Mouse (Mus musculus) ovary, postnatal 36 days (tissue): ENCODE measurements around the gene Cnga1.
A peak's percentile ranks its signal among the peaks of the same experiment; 100 is the strongest.
"Not testable (repeated sequence)": the region's sequence is repeated elsewhere in the genome, so short reads cannot be mapped to it uniquely, and the experiment has no call there.

Experiments
- DNase-seq: peaks from one replicate; pipeline ENCODE4 v3.0.0; 2022; ENCODE audit warnings: low spot score, mixed read lengths

Cnga1 gene

DNA sequence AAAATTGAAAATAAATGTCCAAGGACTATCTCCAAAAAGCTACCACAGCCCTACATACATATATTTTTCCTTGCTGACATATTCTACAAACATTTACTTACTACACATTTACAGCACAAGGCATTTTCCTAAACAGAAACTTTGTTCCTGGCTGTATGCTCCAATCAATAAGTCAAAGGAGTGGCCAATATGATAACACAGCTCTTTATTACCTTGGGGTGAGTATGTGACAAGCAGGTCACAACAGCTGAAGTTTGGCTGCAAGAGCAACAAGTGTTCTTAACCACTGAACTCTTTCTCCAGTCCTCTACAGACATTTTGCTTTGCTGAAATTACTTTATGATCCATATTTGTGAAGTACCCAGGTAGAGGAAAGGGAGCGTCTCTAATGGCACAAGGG is 4.0 kb downstream of the Cnga1 start:
- DNase-seq: no peak

GRCm38 (mm10) chr5:72636576-72636975 is 7.5 kb downstream of the Cnga1 start:
- DNase-seq: no peak

GRCm38 (mm10) chr5:72636122-72636521 is 8.0 kb downstream of the Cnga1 start:
- DNase-seq: no peak

DNA sequence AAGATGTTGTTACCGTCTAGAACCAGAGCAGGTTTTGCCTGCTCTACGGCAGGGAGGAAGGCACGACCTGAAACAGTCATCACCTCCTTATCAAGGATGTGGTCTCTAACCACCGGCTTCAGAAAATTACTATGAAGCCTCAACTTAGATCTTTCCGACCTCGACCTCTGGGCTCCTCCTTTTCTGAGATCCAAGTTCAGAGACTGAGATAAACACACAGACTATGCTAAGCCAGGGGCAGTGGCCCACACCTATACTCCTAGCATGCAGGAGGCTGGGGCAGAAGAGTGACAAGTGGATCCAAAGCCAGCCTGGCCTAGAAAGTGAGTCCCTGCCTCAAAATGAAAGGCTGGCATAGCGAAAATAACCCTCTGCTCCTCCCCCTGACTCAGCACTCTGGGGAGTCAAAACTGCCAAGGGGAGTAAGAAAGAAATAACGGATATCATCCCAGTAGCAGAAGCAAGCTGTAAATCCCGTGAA is 9.2 kb downstream of the Cnga1 start:
- no peak for DNase-seq

DNA sequence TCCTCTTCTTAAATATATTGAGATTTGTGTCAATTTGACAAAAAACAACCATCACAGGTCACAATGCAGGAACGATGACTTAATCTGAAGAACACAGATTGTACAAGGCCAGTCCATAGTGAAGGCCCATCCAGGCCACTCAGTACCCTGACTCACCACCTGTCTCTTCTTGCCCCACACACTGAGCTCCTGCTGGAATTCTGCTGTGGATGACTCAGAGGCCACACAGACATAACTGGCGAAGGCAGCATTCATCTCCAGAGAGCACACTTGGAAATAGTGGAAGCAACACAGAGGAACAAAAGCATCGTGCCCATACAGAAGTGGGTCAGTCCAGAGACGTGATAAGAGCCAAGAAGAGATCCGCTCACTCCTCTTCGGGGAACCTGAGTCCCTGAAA is 14.0 kb downstream of the Cnga1 start:
- no peak for DNase-seq

GRCm38 (mm10) chr5:72621022-72621421 is 23.1 kb downstream of the Cnga1 start:
- DNase-seq: no peak

DNA sequence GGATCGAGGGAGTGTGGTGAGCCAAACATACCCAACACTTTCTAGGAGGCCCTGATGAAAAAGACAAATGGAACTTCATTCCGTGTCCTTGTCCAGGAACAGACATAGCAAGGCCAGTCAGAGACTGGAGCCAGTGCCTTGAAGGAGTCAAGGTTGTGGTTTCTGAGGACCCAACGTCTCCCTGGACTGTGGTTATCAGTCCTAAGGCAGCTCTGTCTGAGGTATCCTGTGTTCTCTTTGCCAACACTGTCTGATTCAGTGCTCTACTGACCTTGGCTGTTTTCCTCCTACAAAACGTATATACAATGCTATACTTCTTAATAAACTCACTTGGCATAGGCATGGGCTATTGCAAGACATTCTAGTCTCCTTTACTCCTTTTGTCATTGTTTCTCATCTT is 26.7 kb downstream of the Cnga1 start:
- no peak for DNase-seq

- no peak for DNase-seq
Observed at GRCm38 (mm10) chr5:72603138-72603537, 40.9 kb downstream of the Cnga1 start.

DNA sequence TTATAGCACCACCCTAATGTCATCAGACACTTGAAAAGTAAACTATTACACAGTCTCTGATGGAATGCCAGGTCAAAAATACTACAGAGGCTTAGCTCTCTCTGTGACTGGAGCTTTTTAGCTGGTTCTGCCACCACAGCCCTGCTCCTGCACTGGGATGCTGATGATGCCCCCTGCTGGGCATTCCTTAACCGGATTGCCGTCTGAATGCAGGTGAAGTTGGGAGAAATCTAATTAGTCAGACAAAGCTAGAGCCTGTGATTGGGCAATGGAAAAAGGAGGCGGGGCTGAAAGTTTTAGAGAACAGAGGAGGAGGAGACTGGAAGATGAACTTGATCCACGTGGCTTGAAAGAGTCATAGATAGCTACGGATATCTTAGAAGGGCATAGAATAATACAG is 43.1 kb downstream of the Cnga1 start:
- DNase-seq: peak; percentile 54

GRCm38 (mm10) chr5:72587192-72587681 is 56.8 kb downstream of the Cnga1 start, which contains the start of gene Gm5868:
Gene Gm5868 (minus strand): TSS chr5:72587551.
- peak; percentile 9 for DNase-seq

DNA sequence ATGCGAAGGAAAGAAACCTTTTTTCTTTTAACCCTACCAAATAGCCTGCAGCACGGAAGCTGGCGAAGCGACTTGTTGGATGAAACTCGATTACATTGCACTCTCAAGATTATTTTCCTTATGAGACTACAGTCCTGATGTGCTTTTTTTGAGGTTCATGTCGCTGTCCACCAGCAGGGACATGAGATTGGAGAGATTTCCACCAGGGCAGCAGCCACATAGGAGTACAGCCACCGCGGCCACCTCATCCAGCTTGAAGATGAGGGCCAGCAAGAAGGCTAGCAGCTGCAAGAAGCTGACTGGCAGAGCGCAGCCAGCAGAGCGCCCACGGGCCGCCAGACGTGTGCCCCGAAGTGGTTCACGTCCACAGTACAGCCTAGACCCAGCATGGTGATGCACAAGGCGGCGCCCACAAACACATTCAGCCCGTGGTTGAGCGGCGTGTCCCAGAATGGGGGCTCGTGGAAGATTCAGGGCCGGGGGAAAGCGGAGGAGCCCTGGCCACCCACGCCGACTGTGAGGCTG is 57.3 kb downstream of the Cnga1 start:
- not testable (repeated sequence) for DNase-seq

DNA sequence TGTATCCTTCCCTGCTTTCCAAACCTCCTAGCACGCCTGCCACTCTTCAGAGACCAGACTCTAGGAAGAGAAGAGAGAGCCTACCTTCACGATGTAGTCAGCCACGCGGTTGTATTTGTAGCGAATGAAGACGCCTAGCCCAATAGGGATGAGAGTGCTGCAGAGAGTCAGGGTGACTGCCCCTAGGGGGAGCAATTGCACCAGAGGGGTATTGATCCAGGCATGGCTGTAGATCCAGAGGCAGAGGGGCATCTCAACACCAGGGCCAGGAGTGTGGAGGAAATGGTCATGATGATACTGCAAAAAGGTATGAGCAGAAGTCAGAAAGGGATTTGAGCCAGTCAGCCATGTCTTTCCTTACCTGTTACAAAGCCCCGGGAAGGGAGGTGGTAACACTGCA is 58.0 kb downstream of the Cnga1 start:
- not testable (repeated sequence) for DNase-seq

GRCm38 (mm10) chr5:72580970-72581332 is 63.1 kb downstream of the Cnga1 start, which contains the start of gene Zar1:
Gene Zar1 (minus strand): TSS chr5:72581254.
- not testable (repeated sequence) for DNase-seq

DNA sequence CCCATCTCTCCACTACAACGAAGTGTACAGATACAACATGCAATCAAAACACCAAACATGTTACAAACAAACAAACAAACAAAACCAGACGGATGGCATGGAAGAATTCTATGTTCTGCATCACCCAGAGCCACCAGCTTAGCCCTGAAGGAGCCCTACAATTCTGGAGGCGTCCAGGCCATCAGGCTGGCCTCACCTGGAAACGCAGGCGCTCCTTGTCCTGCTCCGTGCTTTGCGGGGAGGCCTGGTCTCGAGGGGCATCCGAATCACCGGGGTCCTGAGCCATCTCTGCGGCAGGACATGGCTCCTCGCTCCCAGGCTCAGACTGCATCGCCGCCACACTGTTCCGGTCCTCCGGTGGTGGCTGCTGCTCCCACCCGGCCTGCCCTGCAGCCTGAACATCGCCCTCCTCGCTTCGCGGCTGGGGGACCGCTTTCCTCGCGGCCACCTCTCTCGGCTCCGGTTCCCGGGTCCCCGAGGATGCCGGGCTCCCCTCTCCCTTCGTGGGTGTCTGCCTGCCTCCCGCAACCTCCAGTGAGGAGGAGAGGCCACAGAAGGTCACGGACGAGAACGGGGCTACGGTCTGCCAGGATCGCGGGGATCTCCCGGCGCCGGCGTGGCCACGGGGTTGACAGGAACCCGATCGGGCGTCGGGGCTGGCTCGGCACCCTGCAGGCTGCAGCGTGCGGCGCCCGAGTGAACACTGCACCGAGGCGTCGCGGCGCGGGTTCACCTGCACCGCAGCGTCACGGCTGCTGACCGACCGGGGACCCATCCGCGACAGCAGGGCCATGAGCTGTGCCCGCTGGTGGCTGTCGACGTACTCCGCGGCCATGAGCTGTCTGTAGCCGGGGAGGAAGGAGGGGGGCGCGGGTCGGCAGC is 63.7 kb downstream of the Cnga1 start:
- DNase-seq: peak; percentile 11

GRCm38 (mm10) chr5:72579599-72579998 is 64.5 kb downstream of the Cnga1 start:
- not testable (repeated sequence) for DNase-seq

DNA sequence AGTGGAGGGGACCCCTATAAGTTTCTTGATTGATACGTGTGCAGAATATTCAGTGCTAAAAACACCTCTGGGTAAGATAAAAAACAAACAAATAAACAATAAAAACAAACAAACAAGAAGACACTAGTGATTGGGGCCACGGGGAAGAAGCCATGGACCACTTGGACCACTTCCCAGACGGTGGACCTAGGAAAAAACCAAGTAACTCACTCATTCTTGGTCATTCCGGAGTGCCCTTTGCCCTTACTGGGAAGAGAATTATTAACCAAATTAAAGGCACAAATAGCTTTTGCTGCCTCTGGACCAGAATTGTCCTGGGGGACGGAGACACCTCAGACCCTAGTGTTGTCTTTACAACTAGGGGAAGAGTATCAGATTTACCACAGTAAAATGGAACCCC is 78.5 kb downstream of the Cnga1 start:
- no peak for DNase-seq

- not testable (repeated sequence) for DNase-seq
Observed at GRCm38 (mm10) chr5:72563183-72563582, 80.9 kb downstream of the Cnga1 start.

GRCm38 (mm10) chr5:72560976-72561628 is 83.0 kb downstream of the Cnga1 start:
- DNase-seq: no peak

DNA sequence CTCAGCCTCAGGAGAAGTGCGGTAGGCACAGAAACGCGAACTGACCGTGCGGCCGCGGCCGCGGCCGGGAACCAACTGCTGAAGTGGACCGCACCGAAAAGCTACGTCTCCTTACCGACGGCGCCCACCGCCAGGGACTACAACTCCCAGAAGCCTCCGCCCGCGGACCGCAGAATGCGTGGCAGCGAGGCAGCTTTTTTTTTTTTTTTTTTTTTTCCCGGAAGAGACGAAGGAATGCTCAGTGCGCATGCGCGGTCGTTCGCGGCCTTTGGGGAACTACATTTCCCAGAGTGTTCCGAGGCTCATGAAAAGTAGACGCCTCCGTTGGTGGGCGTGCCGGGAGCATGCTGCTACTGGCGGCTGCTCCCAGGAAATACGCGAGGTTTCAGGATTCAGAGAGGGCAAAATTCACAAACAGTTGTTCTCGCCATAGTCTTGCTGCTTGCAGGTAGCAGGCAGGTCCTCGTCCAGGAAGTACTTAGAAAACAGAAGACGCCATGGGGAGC is 84.5 kb downstream of the Cnga1 start, which contains the start of gene Nfxl1:
TSS of gene Nfxl1 (minus strand) at position 141 of the 506 bp plus-strand sequence.
- peak; percentile 97 for DNase-seq

- no peak for DNase-seq
Observed at GRCm38 (mm10) chr5:72558716-72559526, 85.2 kb downstream of the Cnga1 start.

- DNase-seq: no peak
Observed at GRCm38 (mm10) chr5:72556245-72556644, 87.8 kb downstream of the Cnga1 start.
